Mouse (Mus musculus) liver (tissue): ENCODE measurements around the gene Cdkn2a.

ENCODE experiments used
- DNase-seq: peaks from one replicate; pipeline ENCODE4 v3.0.0-alpha.2; 2020; ENCODE audit warnings: mixed read lengths

Gene Cdkn2a

GRCm38 (mm10) chr4:89276669-89277219, 17.7 kb downstream of the Cdkn2a start:
- no peak for DNase-seq

DNA sequence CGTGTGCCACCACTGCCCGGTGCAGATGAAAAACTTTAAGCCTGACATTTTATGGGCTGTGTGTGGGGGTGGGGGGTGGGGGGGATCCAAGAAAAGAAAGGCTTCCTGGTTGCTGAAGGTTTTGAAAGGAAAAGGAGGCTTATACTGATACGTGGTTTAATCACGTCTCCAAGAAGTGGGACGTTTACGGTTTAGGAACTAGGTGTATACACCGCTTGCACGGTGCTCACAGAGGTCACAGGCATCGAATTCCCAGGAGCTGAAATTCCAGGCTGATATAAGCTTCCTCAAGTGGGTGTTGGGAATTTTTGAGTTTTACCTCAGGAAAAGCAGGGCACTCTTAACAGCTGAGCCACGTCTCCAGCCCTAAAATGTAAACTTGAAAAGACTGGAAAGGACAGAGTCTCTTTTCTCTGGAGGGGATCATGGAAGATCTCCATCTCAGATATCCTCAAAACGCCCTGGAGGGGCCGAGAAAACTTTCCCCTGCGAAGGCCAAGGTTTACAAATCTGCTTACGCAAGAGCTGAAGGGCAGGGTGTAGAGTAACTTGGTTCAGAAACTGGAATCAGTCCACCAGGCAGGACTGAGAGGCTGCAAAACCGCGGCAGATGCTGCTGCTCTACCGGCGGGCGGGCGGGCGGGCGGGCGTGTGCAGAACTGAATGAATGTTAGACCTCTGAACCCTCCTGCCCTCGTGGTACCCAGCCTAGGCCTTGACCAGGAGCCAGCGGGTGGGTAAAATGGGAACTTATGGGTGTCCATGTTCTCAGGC, 18.5 kb downstream of the Cdkn2a start:
- no peak for DNase-seq

GRCm38 (mm10) chr4:89274829-89275548, 19.5 kb downstream of the Cdkn2a start:
- no peak for DNase-seq

GRCm38 (mm10) chr4:89274006-89274405, 20.4 kb downstream of the Cdkn2a start:
- no peak for DNase-seq

GRCm38 (mm10) chr4:89273585-89273984, 20.9 kb downstream of the Cdkn2a start:
- no peak for DNase-seq

- no peak for DNase-seq
Measured at GRCm38 (mm10) chr4:89272961-89273540, 21.4 kb downstream of the Cdkn2a start.

GRCm38 (mm10) chr4:89272101-89272718, 22.2 kb downstream of the Cdkn2a start:
- DNase-seq = no peak

DNA sequence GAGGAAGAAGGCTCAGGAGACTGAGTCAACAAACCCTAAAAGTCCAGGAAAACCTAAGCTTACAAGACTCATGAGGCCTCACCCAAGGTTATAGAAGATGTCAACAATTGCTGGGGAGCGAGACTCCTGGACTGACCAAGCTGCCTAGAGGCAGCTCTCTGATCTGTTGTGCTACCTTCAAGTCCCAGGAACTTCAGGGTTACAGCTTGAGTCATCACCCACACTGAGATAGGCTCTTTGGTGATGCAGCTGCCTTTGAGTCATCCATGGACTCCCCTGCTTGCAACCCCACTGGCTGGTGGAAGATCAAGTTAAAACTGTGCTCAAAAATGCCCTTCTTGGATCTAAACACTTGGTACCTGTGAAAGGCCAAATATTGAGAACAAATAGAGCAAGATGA, 36.7 kb downstream of the Cdkn2a start:
- DNase-seq = no peak

- DNase-seq = no peak
Measured at GRCm38 (mm10) chr4:89234446-89234845, 60.0 kb downstream of the Cdkn2a start.
